Mouse (Mus musculus) kidney, postnatal 25 days (tissue): ENCODE measurements around the gene Ift57.
A peak's percentile ranks its signal among the peaks of the same experiment; 100 is the strongest.

Experiments
- DNase-seq, 2 experiments: peaks; one replicate each; pipeline ENCODE4 v3.0.0; 2021; ENCODE audit warnings: mixed read lengths in 2 of 2

The Ift57 gene

GRCm38 (mm10) chr16:49760517-49761203 lies 61.6 kb downstream of the Ift57 start:
- DNase-seq, result no peak

GRCm38 (mm10) chr16:49761981-49762380 lies 62.9 kb downstream of the Ift57 start:
- no peak for DNase-seq

- peak in 1 of 2 experiments; percentile 62 for DNase-seq
These were observed 67.3 kb downstream of the Ift57 start for GRCm38 (mm10) chr16:49766326-49766725.

GRCm38 (mm10) chr16:49768491-49769031 lies 69.5 kb downstream of the Ift57 start:
- no peak for DNase-seq

GRCm38 (mm10) chr16:49769831-49770261 lies 70.8 kb downstream of the Ift57 start:
- DNase-seq, result no peak

- no peak for DNase-seq
These were observed 71.5 kb downstream of the Ift57 start for GRCm38 (mm10) chr16:49770320-49771189.

- no peak for DNase-seq
These were observed 72.8 kb downstream of the Ift57 start for GRCm38 (mm10) chr16:49771609-49772396.

- DNase-seq, result no peak
These were observed 73.5 kb downstream of the Ift57 start for GRCm38 (mm10) chr16:49772576-49772975.

- no peak for DNase-seq
These were observed 74.0 kb downstream of the Ift57 start for GRCm38 (mm10) chr16:49773068-49773467.

- DNase-seq, result no peak
These were observed 75.3 kb downstream of the Ift57 start for GRCm38 (mm10) chr16:49774059-49775001.

GRCm38 (mm10) chr16:49775002-49775966 lies 76.3 kb downstream of the Ift57 start:
- no peak for DNase-seq

GRCm38 (mm10) chr16:49776981-49777380 lies 77.9 kb downstream of the Ift57 start:
- no peak for DNase-seq

GRCm38 (mm10) chr16:49781556-49782156 lies 82.6 kb downstream of the Ift57 start:
- DNase-seq, result no peak

- DNase-seq, result no peak
These were observed 84.3 kb downstream of the Ift57 start for GRCm38 (mm10) chr16:49783369-49783768.

GRCm38 (mm10) chr16:49786116-49786515 lies 87.1 kb downstream of the Ift57 start:
- no peak for DNase-seq

- no peak for DNase-seq
These were observed 88.7 kb downstream of the Ift57 start for GRCm38 (mm10) chr16:49787714-49788113.

- no peak for DNase-seq
These were observed 91.8 kb downstream of the Ift57 start for GRCm38 (mm10) chr16:49790575-49791465.

- peak; percentile 45 to 49 for DNase-seq
These were observed 93.4 kb downstream of the Ift57 start for GRCm38 (mm10) chr16:49792446-49792878.

- no peak for DNase-seq
These were observed 94.6 kb downstream of the Ift57 start for GRCm38 (mm10) chr16:49793596-49793995.
